Mouse (Mus musculus): ENCODE results near the gene Tdpoz5. TPM values are rescaled to one million over a fixed set of nuclear protein-coding genes. Genes with fewer than 3 reads are reported as not detected.
"Not testable (repeated sequence)": the region's sequence is repeated elsewhere in the genome, so short reads cannot be mapped to it uniquely, and the experiment has no call there.

Tdpoz5 gene
- not detected in 2 replicates for polyA plus RNA-seq (2014; fragmentation: Nextera tagmentation; extraction: Ambion mirVana)

DNA sequence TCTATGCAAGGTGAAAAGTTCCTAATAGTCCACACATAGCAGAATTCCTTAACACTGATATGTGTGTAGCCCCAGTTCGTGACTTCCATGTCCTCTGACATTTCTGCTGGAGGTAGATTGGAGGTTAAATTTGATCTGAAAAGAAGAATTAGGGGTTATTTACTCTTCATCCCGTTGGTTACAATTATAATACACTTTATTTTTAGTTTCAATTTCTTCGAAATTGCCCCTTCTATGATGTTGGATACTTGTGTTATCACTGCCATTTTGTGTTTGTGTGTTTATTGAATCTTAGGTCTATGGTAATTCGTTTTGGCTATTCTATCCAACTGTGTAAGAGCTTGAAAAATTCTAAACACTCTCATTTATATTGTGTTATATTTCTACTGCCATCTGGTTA is at the start of gene Tdpoz5:
Gene Tdpoz5 (minus strand): TSS at position 101 of the 400 bp plus-strand sequence.
- H3K27me3 ChIP-seq (ENCODE audit: control insufficient read depth, insufficient read depth, low read length); H3K9me3 ChIP-seq (ENCODE audit: control insufficient read depth, low read depth, low read length); H3K4me1 ChIP-seq (ENCODE audit: control insufficient read depth, insufficient read depth, low read length); H3K4me3 ChIP-seq (ENCODE audit: low read depth, low read length); H3K36me3 ChIP-seq (ENCODE audit: control insufficient read depth, insufficient read depth, low read length); H3K4me2 ChIP-seq (replicated peaks; ENCODE audit: low read depth, low read length); H3K27ac ChIP-seq (ENCODE audit: low read length); ATAC-seq (ENCODE audit: insufficient number of reproducible peaks, insufficient read depth, low FRiP score, low read depth); H3K9ac ChIP-seq (replicated peaks; ENCODE audit: low read depth, low read length): not testable (repeated sequence)
- 56% methylated on average over 2 of the region's 4 CpGs for WGBS

DNA sequence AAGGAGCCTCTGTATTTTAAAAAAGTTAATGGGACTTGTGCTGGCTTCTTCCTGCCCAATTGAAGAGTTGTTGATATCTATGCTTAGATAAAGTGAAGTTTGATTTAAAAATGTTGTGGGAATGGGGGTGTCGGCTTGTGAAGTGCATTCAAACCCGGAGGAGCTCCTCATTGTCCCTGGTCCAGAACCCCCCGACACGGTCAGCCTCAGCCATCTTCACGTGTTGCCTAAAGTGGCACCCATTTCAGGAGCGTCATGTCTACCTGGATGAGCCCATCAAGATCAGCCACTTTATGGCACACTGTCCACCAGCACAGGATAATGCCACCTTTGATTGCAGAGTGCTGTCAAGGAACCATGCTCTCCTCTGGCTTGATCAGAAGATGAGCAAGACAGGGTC is 7.8 kb upstream of the Tdpoz5 start:
- H3K4me1 ChIP-seq (ENCODE audit: control insufficient read depth, insufficient read depth, low read length); H3K4me2 ChIP-seq (replicated peaks; ENCODE audit: low read depth, low read length); H3K36me3 ChIP-seq (ENCODE audit: control insufficient read depth, insufficient read depth, low read length); H3K9ac ChIP-seq (replicated peaks; ENCODE audit: low read depth, low read length); ATAC-seq (ENCODE audit: insufficient number of reproducible peaks, insufficient read depth, low FRiP score, low read depth); H3K9me3 ChIP-seq (ENCODE audit: control insufficient read depth, low read depth, low read length); H3K27ac ChIP-seq (ENCODE audit: low read length); H3K4me3 ChIP-seq (ENCODE audit: low read depth, low read length); H3K27me3 ChIP-seq (ENCODE audit: control insufficient read depth, insufficient read depth, low read length): not testable (repeated sequence)
- WGBS = 86% methylated on average over 5 of the region's 6 CpGs

GRCm38 (mm10) chr3:93943443-93943842 is 17.7 kb downstream of the Tdpoz5 start, which contains the start of gene Gm9117:
Gm9117 (minus strand) TSS chr3:93943543.
- H3K27me3 ChIP-seq (ENCODE audit: control insufficient read depth, insufficient read depth, low read length); H3K9me3 ChIP-seq (ENCODE audit: control insufficient read depth, low read depth, low read length); H3K36me3 ChIP-seq (ENCODE audit: control insufficient read depth, insufficient read depth, low read length); H3K9ac ChIP-seq (replicated peaks; ENCODE audit: low read depth, low read length); ATAC-seq (ENCODE audit: insufficient number of reproducible peaks, insufficient read depth, low FRiP score, low read depth); H3K4me1 ChIP-seq (ENCODE audit: control insufficient read depth, insufficient read depth, low read length); H3K4me2 ChIP-seq (replicated peaks; ENCODE audit: low read depth, low read length); H3K4me3 ChIP-seq (ENCODE audit: low read depth, low read length); H3K27ac ChIP-seq (ENCODE audit: low read length): not testable (repeated sequence)
- WGBS = 88% methylated on average over 3 of the region's 4 CpGs

DNA sequence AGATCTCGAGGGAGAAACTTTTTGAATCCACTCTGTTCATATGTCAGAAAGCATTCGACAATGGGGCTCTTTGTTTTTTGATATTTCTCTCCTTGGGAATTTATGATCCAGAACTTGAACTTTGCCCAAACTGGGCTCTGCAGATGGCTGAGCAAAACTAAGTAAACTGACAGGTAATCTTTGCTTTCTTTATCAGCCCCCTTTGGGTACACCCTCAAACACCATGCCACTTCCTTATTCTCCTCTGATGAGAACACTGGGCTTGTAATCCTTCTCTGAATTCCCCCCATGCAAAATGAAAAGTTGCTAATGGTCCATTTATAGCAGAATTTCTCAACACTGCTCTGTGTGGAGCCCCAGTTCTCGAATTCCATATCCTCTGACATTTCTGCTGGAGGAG is 22.7 kb downstream of the Tdpoz5 start:
- not testable (repeated sequence) for H3K9me3 ChIP-seq (ENCODE audit: control insufficient read depth, low read depth, low read length); ATAC-seq (ENCODE audit: insufficient number of reproducible peaks, insufficient read depth, low FRiP score, low read depth)

More for the DNA sequence above, 22.7 kb downstream of the Tdpoz5 start:
- WGBS = no CpG with 5 or more reads among the region's 3 CpGs
- not testable (repeated sequence) for H3K27ac ChIP-seq (ENCODE audit: low read length); H3K4me1 ChIP-seq (ENCODE audit: control insufficient read depth, insufficient read depth, low read length); H3K27me3 ChIP-seq (ENCODE audit: control insufficient read depth, insufficient read depth, low read length); H3K4me3 ChIP-seq (ENCODE audit: low read depth, low read length); H3K4me2 ChIP-seq (replicated peaks; ENCODE audit: low read depth, low read length); H3K36me3 ChIP-seq (ENCODE audit: control insufficient read depth, insufficient read depth, low read length); H3K9ac ChIP-seq (replicated peaks; ENCODE audit: low read depth, low read length)

Other genes with a start within 250 kb of the Tdpoz5 start
- not detected in 2 replicates for gene Gm5773, start 188.3 kb downstream of the Tdpoz5 start, polyA plus RNA-seq (2014; fragmentation: Nextera tagmentation; extraction: Ambion mirVana)
- not detected in 2 replicates for gene Tdpoz4, start 164.9 kb downstream of the Tdpoz5 start, polyA plus RNA-seq (2014; fragmentation: Nextera tagmentation; extraction: Ambion mirVana)
- gene Tdpoz3, start 135.3 kb downstream of the Tdpoz5 start, polyA plus RNA-seq (2014; fragmentation: Nextera tagmentation; extraction: Ambion mirVana) = not detected in 2 replicates
- gene Gm9117, start 17.8 kb downstream of the Tdpoz5 start, polyA plus RNA-seq (2014; fragmentation: Nextera tagmentation; extraction: Ambion mirVana) = not detected in 2 replicates
- gene Gm9125, start 93.6 kb upstream of the Tdpoz5 start, polyA plus RNA-seq (2014; fragmentation: Nextera tagmentation; extraction: Ambion mirVana) = not detected in 2 replicates
- not detected in 2 replicates for gene Gm10697, start 111.3 kb upstream of the Tdpoz5 start, polyA plus RNA-seq (2014; fragmentation: Nextera tagmentation; extraction: Ambion mirVana)
- not detected in 2 replicates for gene Gm10696, start 216.9 kb upstream of the Tdpoz5 start, polyA plus RNA-seq (2014; fragmentation: Nextera tagmentation; extraction: Ambion mirVana)
- not detected in 2 replicates for gene Gm5286, start 235.4 kb upstream of the Tdpoz5 start, polyA plus RNA-seq (2014; fragmentation: Nextera tagmentation; extraction: Ambion mirVana)

All from stomach, embryonic 14.5 days (tissue).